Mouse (Mus musculus) gastrocnemius, postnatal 25 days (tissue): ENCODE measurements around the gene Has1. TPM values are rescaled to one million over a fixed set of nuclear protein-coding genes. Genes with fewer than 3 reads are reported as not detected.
A peak's percentile ranks its signal among the peaks of the same experiment; 100 is the strongest.
"Not testable (repeated sequence)": the region's sequence is repeated elsewhere in the genome, so short reads cannot be mapped to it uniquely, and the experiment has no call there.

ENCODE experiments used
- DNase-seq: peaks from one replicate; pipeline ENCODE4 v3.0.0; 2022
- total RNA-seq, 2 experiments: library from RNA; stranded (reverse); gene quantifications; 1 replicate in 1 of 2; 2 replicates in 1 of 2; pipeline ENCODE4 v1.2.3; 2021

Gene Has1
- total RNA-seq, 2 experiments from 2014 or later, result 0.15 to 0.40 TPM

DNA sequence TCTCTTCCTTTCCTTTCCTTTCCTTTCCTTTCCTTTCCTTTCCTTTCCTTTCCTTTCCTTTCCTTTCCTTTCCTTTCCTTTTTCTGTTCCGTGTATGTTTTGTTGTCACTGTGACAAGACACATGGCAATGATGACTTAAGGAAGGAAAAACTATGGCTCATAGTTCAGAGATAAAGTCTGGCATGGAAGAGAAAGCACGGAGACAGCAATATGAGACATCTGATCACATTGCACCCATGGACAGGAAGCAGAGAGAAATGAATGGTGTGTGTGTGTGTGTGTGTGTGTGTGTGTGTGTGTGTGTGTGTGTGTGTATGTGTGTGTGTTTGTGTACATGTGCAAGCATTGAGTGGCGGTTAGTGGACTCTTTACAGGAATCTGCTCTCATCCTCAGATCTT, 10.4 kb downstream of the Has1 start:
- DNase-seq, result not testable (repeated sequence)

DNA sequence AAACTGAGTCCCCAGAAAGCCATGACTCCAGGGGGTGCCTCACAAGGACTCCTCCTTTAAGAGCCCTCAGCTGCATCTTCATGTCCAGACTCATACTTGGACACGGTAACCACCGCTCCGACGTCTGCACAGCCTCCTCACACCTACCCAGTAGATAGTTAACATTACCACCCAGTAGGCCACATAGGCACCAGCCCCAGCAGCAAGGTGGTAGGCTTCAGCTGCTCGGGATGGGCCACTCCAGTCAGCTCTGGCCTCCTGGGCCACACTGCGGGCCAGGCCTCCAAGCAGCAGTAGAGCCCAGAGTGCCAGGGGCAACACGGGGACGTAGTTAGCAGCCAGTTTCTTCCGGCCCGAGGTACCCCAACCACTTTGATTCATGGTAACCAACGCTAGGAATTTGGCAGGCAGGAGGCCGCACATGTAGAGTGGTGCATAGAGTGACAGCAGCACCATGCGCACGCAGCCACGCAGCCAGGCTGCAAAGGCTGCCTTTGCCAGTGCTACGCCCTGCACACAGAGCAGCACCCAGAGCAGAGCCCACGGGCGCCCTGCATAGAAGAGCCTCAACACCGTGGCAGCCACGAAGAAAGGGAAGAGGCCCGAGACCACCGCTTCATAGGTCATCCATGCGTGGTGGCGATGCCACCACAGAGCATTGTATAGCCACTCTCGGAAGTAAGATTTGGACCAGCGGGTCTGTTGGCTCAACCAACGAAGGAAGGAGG, 11.3 kb downstream of the Has1 start:
- no peak for DNase-seq

DNA sequence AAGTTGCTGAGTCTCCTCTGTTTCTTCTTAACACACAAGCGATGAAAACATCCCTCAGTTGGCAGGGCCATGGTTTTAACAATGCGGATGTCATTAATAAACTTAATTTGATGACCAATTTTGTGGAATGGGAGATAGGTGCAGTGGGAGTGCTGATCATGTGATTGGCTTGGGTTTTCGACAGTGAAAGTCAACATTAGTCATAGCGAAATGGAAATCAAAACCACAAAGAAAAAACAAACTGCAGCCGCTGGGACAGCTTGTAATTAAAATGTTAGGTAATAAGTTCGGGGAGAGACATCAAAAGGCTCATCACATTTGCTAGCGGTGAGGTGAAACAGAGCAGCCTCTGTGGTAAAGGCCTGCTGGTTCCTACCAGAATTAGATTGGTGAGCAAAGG, 14.2 kb downstream of the Has1 start:
- DNase-seq, result no peak

GRCm38 (mm10) chr17:17839276-17839675, 15.7 kb downstream of the Has1 start:
- no peak for DNase-seq

GRCm38 (mm10) chr17:17837919-17838701, 16.9 kb downstream of the Has1 start:
- peak; percentile 96 for DNase-seq

DNA sequence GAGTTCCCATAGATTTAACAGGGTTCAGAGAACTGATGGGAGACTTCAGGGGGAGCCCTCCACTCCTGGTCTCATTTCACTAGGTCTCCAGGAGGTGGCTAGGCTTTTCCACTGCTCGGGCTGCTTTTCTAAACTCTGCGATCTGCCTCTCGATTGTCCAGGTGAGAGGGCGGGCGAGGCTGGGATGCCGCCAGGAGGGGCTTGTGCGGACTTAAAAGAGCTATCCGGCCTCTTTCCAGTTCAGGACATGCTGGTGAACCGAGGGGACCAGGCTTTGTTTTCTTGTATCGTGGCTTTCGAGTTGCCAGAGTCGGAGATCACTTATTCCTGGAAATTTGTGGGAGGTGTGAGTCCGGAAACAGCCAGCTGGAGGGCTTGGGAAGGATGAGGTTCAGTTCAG, 17.6 kb downstream of the Has1 start:
- peak; percentile 18 for DNase-seq

- DNase-seq, result no peak
Measured at GRCm38 (mm10) chr17:17836101-17836500, 18.9 kb downstream of the Has1 start.

GRCm38 (mm10) chr17:17834896-17835295, 20.1 kb downstream of the Has1 start:
- DNase-seq, result no peak

DNA sequence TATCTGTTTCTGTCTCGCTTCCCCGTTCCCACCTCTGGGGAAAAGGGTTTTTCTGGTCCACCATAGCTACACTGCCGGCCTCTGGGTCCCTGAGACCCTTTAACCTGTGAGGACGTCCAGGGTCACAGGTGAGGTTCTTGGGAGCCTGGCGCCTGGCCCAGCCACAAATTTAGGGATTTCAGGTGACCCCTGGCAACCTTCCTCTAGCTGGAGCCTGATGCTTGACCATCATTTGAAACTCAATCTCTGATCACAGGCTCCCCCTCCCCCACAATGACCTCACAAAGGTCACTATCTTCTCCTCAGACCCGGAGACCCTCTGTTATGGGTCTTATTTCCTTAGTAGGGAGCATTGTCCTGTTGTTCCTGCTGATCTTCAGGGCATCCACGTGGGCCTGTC, 24.3 kb downstream of the Has1 start:
- no peak for DNase-seq

DNA sequence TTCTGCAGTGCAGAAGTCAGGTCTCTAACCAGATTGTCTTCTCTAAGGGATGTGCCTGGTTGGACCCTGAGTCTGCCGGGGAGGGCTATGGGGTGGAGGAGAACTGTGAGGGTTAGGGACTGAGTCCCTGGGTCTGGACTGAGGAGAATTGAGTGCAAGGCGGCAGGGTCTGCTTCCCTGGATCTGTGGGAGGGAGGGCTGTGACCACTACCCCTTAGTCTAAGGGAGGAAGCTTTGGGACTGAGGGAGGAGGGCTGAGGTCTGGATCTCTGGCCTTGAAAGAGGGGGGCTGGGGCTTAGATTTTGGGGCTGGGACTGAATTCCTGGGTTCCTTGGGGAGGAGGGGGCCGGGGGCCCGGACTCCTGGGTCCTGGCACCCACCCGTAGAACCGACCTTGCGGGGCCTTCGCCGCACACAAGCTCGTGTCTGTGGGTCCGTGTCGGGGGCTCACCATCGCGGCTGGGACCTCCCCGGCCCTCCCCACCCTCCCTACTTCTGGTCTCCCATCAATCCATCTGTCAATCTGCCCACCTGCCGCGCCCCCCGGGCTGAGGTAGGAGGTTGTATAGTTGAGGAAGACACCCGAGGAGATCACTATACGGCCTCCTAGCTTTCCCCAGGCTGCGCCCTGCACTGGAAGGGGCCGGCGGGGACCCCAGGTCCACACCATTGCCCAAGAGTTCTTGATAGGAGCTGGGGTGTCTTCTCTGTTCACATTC, 25.0 kb downstream of the Has1 start:
- no peak for DNase-seq

GRCm38 (mm10) chr17:17829052-17829785, 25.8 kb downstream of the Has1 start:
- no peak for DNase-seq

- peak; percentile 60 for DNase-seq
Measured at GRCm38 (mm10) chr17:17828191-17828981, 26.6 kb downstream of the Has1 start.

GRCm38 (mm10) chr17:17827658-17828190, 27.3 kb downstream of the Has1 start:
- peak; percentile 51 for DNase-seq

DNA sequence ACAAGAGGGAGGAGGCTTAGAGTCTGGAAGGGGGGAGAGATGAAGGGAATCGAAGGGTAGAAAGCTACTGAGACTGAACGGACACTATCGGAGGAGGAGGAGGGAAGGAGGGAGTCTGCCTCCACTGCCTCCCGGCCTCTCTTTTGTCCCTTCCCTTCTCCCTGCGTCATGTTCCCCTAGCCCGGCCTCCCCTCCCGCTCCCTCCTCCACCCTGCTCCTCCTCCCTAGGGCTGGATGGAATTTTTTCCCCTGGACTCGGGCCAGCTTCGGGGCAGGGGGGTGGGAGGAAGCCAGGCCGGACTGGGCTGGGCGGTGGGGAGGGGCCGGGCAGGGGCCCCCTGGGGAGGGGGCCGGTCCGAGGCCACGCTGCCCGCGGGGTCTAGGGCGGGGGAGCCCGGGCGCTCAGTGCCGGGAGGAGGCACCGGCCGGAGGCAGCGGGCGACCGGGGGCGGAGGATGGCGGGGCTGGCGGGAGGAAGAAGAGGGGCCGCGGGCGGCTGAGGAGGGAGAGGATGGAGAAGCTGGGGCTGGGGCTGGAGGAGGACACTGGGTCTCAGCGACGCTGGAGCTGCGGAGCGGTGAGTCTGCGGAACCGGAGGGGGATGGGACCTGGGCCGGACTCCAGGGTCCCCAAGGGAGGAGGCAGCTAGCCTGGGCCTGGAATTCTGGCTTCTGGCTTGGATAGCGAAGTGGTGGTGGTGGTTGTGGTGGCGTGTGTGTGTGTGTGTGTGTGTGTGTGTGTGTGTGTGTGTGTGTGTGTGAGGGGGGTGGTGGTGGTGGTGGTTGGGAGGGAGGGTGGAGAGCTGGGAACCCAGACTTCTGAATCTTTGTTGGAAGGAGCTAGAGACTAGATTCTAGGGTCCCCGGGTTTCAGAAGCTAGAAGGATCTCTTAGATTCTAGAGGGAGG, 28.0 kb downstream of the Has1 start, which contains the start of gene Spaca6:
Spaca6 (plus strand) TSS at position 408 of the 907 bp plus-strand sequence.
- peak; percentile 94 for DNase-seq

DNA sequence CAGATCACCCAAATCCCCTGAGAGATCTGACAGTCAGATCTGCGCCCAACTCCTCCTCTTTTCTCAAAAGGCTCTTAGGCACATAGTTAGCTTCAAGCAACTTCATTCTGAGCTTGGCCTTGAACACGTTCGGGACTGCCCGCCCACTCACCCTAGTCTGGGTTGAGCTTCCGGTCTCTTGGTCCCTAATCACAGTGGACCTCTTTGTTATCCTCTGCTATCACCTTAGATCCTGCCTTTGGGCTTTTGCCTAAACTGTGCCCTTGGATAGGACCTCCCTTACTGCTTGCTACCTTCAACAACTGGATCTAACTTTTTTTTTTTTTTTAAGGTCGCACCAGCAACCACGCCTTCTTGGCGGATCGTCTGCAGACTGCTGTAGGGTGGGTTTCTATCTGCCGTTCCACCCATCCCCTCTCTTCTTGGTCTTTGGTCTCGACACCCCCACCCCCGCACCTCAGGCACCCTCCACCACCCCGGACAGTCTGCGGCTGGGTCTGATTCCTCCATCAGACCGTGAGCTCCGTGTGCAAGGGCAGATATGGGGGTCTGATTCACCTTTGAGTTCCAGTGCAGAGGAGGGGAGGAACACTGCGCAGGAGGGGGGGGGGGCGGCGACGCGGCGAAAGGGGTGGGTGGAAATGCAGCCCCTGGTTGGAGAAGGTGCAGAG, 28.9 kb downstream of the Has1 start:
- DNase-seq, result peak; percentile 28

- DNase-seq, result no peak
Measured at GRCm38 (mm10) chr17:17823612-17824336, 31.2 kb downstream of the Has1 start.

DNA sequence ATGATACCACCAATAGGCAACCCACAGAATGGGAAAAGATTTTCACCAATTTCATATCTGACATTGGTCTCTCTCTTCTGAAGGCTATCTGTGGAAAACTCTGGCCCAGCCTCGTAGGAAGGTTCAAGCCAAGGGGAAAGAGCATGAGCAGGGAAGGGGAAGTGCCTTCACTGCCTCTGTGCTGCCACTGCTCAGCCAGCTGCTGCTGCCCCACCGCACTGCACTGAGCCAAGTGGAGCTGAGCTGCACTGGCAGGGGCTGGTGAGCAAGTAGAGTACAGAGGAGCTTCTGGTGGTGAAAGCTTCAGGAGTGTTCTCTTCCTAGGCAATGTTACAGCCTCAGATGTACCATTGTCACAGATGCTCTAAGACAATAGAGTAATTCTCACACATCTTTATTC, 59.5 kb downstream of the Has1 start:
- DNase-seq, result no peak
